Mouse (Mus musculus) limb, embryonic 10.5 days (tissue): ENCODE measurements around the gene Tsga10ip. TPM values are rescaled to one million over a fixed set of nuclear protein-coding genes. Genes with fewer than 3 reads are reported as not detected.

Experiments
- DNase-seq: peaks from one replicate; pipeline ENCODE4 v3.0.0-alpha.2; 2017; ENCODE audit warnings: low spot score
- H3K27ac ChIP-seq: fragments of 300-500 bp; sonication (generic); 2 replicates; pipeline ENCODE4 v1.5.1; 2016; ENCODE audit warnings: mild to moderate bottlenecking
- H3K27me3 ChIP-seq: fragments of 300-500 bp; sonication (generic); 2 replicates; pipeline ENCODE4 v1.6.1; 2016; ENCODE audit warnings: low read depth, mild to moderate bottlenecking; ENCODE audit not compliant: poor library complexity, severe bottlenecking
- H3K36me3 ChIP-seq: fragments of 300-500 bp; sonication (generic); 2 replicates; pipeline ENCODE4 v1.6.1; 2016; ENCODE audit warnings: mild to moderate bottlenecking, moderate library complexity
- H3K4me1 ChIP-seq: fragments of 300-500 bp; sonication (generic); 2 replicates; pipeline ENCODE4 v1.6.1; 2016
- H3K4me3 ChIP-seq: fragments of 300-500 bp; sonication (generic); 2 replicates; pipeline ENCODE4 v1.5.1; 2016; ENCODE audit warnings: mild to moderate bottlenecking, moderate library complexity
- H3K9me3 ChIP-seq: fragments of 300-500 bp; sonication (generic); replicated peaks from 2 replicates; pipeline ENCODE4 v1.6.1; 2016; ENCODE audit warnings: mild to moderate bottlenecking
- WGBS: fragments of 180-500 bp; shearing (Covaris S2); methylation state at CpG from one replicate; pipeline ENCODE4 v1.1.7; 2016; 5-methylcytosine and 5-hydroxymethylcytosine counted together
- polyA plus RNA-seq: library from polyadenylated mRNA; unstranded; fragments of >200 nt; fragmentation: Nextera tagmentation; extraction: Ambion mirVana; gene quantifications from 2 replicates; pipeline ENCODE4 v1.2.1, GENCODE M21; 2016

Gene Tsga10ip
- polyA plus RNA-seq, 1 experiment from 2014 or later: not detected

DNA sequence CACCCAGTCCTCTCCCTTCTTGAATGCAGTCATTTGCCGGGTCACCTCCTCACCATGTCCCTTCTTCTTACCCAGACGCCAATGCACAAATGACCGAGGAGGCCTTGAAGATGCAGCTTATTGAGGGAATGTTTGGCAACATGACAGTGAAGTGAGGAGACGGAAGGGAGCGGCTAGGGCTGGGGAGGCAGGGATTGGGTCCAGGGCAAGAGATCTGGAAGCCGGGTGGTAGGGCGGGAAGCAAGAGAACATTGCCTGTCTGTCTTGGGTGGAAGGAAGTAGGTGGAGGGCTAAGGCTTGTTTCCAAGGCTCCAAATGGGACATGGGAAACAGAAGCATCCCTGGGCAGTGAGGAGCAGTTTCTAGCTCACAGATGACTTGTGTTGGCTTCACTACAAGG lies 61.0 kb downstream of the Tsga10ip start:
- Histone ChIP-seq H3K27me3 (no peaks in the 10 kb centered on the region), H3K9me3 (no peaks in the 10 kb centered on the region), H3K27ac (no peak overlapping the region), H3K4me1 (no peaks in the 10 kb centered on the region), H3K36me3 (no peaks in the 10 kb centered on the region), H3K4me3 (no peak overlapping the region)
- WGBS: 90% methylated on average over 7 of the region's 7 CpGs
- DNase-seq: no peak

Other genes starting within 250 kb of the Tsga10ip start
- 25.7 and 31.1 TPM in 2 replicates for gene Pacs1, start 129.4 kb downstream of the Tsga10ip start, polyA plus RNA-seq
- 419 and 440 TPM in 2 replicates for gene Sf3b2, start 107.1 kb downstream of the Tsga10ip start, polyA plus RNA-seq
- 5.0 and 8.4 TPM in 2 replicates for gene Gal3st3, start 104.2 kb downstream of the Tsga10ip start, polyA plus RNA-seq
- not detected in 2 replicates for gene Catsper1, start 66.8 kb downstream of the Tsga10ip start, polyA plus RNA-seq
- 0.26 and 1.1 TPM in 2 replicates for gene Cst6, start 53.0 kb downstream of the Tsga10ip start, polyA plus RNA-seq
- gene Eif1ad, start 35.8 kb downstream of the Tsga10ip start, polyA plus RNA-seq: 99.4 and 109 TPM in 2 replicates
- 607 and 678 TPM in 2 replicates for gene Banf1, start 35.4 kb downstream of the Tsga10ip start, polyA plus RNA-seq
- 103 and 111 TPM in 2 replicates for gene Sart1, start 13.8 kb downstream of the Tsga10ip start, polyA plus RNA-seq
- 224 and 246 TPM in 2 replicates for gene Drap1, start 22.5 kb upstream of the Tsga10ip start, polyA plus RNA-seq
- 59.7 and 68.8 TPM in 2 replicates for gene AI837181, start 22.6 kb upstream of the Tsga10ip start, polyA plus RNA-seq
- gene Fosl1, start 45.0 kb upstream of the Tsga10ip start, polyA plus RNA-seq: not detected in 2 replicates
- 8.9 and 9.7 TPM in 2 replicates for gene Ccdc85b, start 55.4 kb upstream of the Tsga10ip start, polyA plus RNA-seq
- 111 and 132 TPM in 2 replicates for gene Fibp, start 58.1 kb upstream of the Tsga10ip start, polyA plus RNA-seq
- gene Ctsw, start 66.0 kb upstream of the Tsga10ip start, polyA plus RNA-seq: 1.6 and 1.9 TPM in 2 replicates
- 85.6 and 99.7 TPM in 2 replicates for gene Efemp2, start 71.4 kb upstream of the Tsga10ip start, polyA plus RNA-seq
- gene Mus81, start 85.9 kb upstream of the Tsga10ip start, polyA plus RNA-seq: 38.2 and 40.4 TPM in 2 replicates
- 3,106 and 3,128 TPM in 2 replicates for gene Cfl1, start 87.9 kb upstream of the Tsga10ip start, polyA plus RNA-seq
- not detected in 2 replicates for gene 1700020D05Rik, start 101.3 kb upstream of the Tsga10ip start, polyA plus RNA-seq
- 4.1 and 7.0 TPM in 2 replicates for gene Snx32, start 108.0 kb upstream of the Tsga10ip start, polyA plus RNA-seq
- gene Ovol1, start 158.1 kb upstream of the Tsga10ip start, polyA plus RNA-seq: 0.74 and 0.86 TPM in 2 replicates
- 1.2 and 1.4 TPM in 2 replicates for gene Ap5b1, start 165.5 kb upstream of the Tsga10ip start, polyA plus RNA-seq
- 197 and 205 TPM in 2 replicates for gene Rnaseh2c, start 199.3 kb upstream of the Tsga10ip start, polyA plus RNA-seq
- 51.5 and 59.3 TPM in 2 replicates for gene Kat5, start 207.7 kb upstream of the Tsga10ip start, polyA plus RNA-seq
- gene Rela, start 235.0 kb upstream of the Tsga10ip start, polyA plus RNA-seq: 31.5 and 39.6 TPM in 2 replicates